Mouse (Mus musculus) mouse embryonic stem cell (cell line): ENCODE measurements at regions not wholly inside any gene's neighbourhood (a gene's known extent, or its start where the extent isn't known, plus 50 kb on each side); places are given as distances from the start of the nearest gene placed in this dataset.

Source experiments
- in situ Hi-C, 2 experiments: fragments of 300-500 bp; cut with MboI; formaldehyde crosslinking; loops; 1 replicate in 1 of 2; 3 replicates in 1 of 2; pipeline ENCODE4 v1.14.3; 2019 to 2020; ENCODE audit warnings: low sequenced_read_pairs in 2 of 2, low pct_unique_long_range_greater_than_20kb in 1 of 2, mixed read lengths in 1 of 2; ENCODE audit not compliant: unreplicated experiment in 1 of 2

DNA sequence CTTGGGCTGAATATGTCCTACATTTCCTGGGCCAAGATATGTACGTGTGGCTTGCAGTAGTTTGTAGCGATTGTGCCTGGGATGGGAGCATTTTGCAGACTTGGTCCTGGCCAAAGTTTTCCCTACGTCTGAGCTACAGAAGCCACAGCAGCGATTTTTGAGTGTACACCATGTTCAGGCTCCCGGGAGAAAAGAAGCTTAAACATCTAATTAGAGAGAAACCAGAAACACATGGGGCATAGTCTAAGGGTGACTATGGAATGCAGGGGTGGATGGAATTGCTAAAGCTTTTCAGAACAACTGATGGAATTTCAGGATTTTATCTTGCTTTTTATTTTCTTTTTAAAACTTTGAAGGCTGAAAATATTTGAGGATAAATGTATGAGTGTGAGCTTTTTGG lies 79.3 kb upstream of the Ercc6l2 start:
- in situ Hi-C loops = no loop called here

DNA sequence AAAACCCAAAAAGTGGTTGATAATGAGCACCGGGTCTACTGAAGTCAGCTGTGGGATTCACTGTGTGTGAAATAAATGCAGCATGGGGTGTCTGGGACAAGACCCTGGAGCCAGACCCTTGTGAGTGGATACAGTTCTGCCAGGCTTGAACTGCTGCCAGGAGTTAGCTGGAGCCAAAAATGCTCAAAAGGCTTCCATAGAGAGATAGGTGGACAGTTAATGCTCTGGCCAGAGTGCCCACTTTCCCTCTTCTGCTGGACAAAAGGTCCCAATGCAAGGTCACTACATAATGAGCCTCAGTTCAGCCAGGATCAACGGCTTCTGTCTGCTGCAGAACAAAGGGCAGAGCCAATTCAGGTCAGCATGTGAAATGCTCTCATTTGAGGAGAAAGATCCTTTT lies 73.2 kb upstream of the Ercc6l2 start:
- in situ Hi-C loops = no loop called here

DNA sequence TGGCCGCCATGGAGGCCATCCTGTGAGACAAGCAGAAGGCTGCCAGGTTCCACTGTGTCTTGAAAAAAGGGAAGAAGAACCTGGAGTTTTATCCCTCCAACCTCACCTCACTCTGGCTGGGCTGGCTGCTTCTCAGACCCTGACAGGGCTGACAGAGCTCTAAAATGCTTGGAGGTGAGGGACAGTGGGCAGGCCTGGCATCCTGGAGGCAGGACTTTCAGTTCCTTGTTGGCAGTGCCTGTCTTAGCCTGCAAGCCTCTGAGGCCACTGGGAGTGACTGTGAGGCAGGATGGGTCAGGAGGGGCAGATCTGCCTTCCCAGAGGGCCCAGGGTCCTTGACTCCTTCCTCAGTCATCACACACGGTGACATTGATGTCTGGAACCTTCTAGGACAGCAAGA lies 66.3 kb upstream of the Ercc6l2 start:
- in situ Hi-C loops = no loop called here

DNA sequence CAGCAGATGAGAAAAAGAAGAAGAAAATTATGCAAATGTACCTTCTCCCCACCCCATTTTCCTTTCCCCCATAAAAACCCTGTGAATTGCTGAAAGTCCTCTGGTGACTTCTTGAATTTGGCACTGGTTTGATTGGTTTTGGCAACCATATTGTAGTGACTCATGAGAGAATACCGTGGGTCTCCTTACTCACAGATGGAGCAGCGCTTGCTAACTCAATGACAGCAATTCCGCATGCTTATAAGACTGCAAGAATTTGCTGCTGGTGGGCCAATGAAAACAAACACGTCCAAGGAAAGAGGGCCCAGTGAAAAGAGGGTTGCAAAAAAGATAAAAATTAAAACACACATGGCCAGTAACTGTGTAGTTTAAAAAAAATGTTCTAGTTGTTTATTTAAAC lies 65.0 kb upstream of the Ercc6l2 start:
- in situ Hi-C loops = no loop called here

DNA sequence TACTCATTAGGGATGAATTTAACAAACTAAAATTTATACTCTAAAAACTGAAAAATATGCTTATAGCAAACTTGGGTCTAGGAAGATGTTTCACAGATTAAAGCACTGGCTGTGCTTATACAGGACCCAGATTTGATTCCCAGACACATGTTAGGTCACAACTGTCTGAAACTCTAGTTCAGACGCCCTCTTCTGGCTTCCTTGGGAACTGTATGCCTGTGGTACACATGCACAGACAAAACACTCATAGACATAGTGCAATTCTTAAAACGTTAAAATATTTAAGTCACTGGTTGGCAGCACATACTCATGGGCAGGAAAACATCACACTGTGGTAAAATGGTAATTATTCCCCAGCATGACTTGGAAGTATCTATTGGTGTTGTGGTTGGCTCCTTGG lies 63.8 kb upstream of the Ercc6l2 start:
- in situ Hi-C loops = no loop called here

DNA sequence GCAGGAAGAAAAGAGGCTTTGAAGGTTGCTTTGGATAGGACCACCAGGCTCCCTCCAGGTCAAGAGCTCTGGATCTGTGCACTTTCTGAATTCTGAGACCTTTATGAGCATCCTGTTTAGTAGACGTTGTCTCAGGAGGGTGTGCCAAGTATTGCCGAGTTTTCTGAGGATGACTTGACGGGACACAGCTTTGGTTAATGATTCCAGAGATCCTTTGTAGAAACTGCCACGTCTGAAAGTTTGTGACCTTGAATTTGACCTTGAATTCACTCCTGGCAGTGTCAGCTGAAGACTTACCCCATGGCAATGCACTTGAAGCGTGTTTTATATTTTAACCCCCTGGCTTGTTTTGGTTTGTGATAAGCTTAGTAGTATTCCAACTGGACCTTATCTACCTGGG lies 58.0 kb upstream of the Ercc6l2 start:
- in situ Hi-C loops = no loop called here

DNA sequence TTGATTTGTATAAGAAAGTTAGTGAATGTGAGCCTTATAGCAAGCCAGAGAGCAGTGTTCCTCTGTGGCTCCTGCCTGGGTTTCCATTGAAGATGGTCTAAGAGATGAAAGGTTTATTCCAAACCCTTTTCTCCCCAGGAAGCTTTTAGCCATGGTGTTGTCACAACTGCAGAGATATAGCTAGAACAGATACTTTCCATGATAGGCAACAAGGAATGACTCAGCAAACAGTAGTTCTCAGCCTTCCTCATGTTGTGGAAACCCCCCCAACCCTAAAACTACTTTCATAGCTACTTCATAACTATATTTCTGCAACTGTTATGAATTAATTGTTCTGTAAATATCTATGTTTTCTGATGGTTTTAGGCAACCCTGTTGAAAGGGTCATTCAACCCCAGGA lies 53.5 kb upstream of the Ercc6l2 start:
- in situ Hi-C loops = no loop called here
